Mouse (Mus musculus) left cerebral cortex, postnatal 36 days (tissue): ENCODE measurements at regions not wholly inside any gene's neighbourhood (a gene's known extent, or its start where the extent isn't known, plus 50 kb on each side); places are given as distances from the start of the nearest gene placed in this dataset.

Experiments
- DNase-seq, 2 experiments: peaks; one replicate each; pipeline ENCODE4 v3.0.0; 2021 to 2022; ENCODE audit warnings: low spot score in 2 of 2, mixed read lengths in 1 of 2
- intact Hi-C: fragments of 180-260 bp; cut with DNase I; formaldehyde crosslinking; loops from one replicate; pipeline ENCODE4 v1.15.1; 2025

- intact Hi-C loops, result no loop called here
These were observed 2724.2 kb upstream of the Lrrc6 start for GRCm38 (mm10) chr15:69224619-69225587.

GRCm38 (mm10) chr15:69223411-69223810, 2722.7 kb upstream of the Lrrc6 start:
- no peak for DNase-seq
- intact Hi-C loops, result no loop called here

More at GRCm38 (mm10) chr15:69224619-69225587, 2724.2 kb upstream of the Lrrc6 start:
- no peak for DNase-seq

- intact Hi-C loops, result no loop called here
These were observed 2721.7 kb upstream of the Lrrc6 start for GRCm38 (mm10) chr15:69222391-69222790.

More at GRCm38 (mm10) chr15:69222391-69222790, 2721.7 kb upstream of the Lrrc6 start:
- no peak for DNase-seq
